8 mouse cellular contexts compared by ENCODE assay signal in the genomic region with DNA sequence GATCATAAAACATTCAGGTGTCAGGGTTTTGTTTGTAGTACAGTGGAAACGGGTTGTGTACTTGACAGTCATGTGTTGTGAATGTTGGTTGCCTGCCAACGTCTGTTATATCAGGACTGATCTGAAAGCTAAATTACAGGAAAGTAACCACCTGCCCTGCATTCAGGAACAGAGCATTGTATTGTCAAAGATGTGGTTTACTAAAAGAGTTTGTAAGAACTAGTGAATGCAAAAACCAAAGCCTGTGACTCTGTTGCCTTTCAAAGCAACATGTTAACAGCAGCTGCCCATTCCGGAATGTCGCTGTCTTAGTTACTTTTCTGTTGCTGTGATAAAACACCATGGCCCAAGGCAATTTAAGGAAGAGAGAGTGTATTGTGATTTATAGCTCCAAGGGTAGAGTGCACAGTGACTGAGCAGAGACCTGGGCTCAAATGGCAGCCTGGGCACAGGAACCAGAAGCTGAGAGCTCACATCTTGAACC.
DNase-seq lines count a peak whose midpoint lies in the region; ATAC-seq and TF ChIP-seq lines count a peak whose summit lies in the region.

No protein-coding gene starts in this region.

- H3K9ac ChIP-seq in heart, adult 2 months (ENCODE audit: low read depth, low read length), result no peak overlapping the region

- DNase-seq in heart, adult 2 months, result no peak
- DNase-seq in heart, postnatal 14 days, result no peak
- peak; percentile 84 for DNase-seq in 3T3-L1 (ENCODE audit: low read depth, low spot score)
- peak; percentile 19 for DNase-seq in limb, embryonic 10.5 days (ENCODE audit: low spot score)
- DNase-seq in left cerebral cortex, postnatal 4 days, result no peak
- DNase-seq in frontal cortex, postnatal 14 days (ENCODE audit: low spot score in 2 of 2), result no peak

- no peak for ATAC-seq in activated CD4-positive, CD25-positive, alpha-beta regulatory T cell, adult 4 months

- intact Hi-C loops in heart, adult 2 months (cut with DNase I), result no loop called here
- intact Hi-C loops in heart, postnatal 14 days (cut with DNase I), result no loop called here
- intact Hi-C loops in left cerebral cortex, postnatal 4 days (cut with DNase I), result no loop called here

- no peak for TF ChIP-seq POLR2A in heart, adult 2 months (IDR thresholded peaks at IDR 0.05; ENCODE audit: insufficient read depth, low read depth, low read length)
- no peak for TF ChIP-seq POLR2A in embryonic fibroblast, embryonic 13.5 days (IDR thresholded peaks at IDR 0.05; ENCODE audit: low read depth, low read length)

- TF ChIP-seq EP300 in heart, adult 2 months (IDR thresholded peaks at IDR 0.05; ENCODE audit: insufficient read depth, low read depth, low read length), result no peak

- no peaks in the 10 kb centered on the region for H3K36me3 ChIP-seq in heart, adult 2 months (ENCODE audit: control insufficient read depth, insufficient read depth, low read length)
- H3K36me3 ChIP-seq in limb, embryonic 10.5 days, result no peaks in the 10 kb centered on the region

- peak overlapping the region; percentile 26; the same call in 1 of the 2 replicates for H3K27ac ChIP-seq in heart, adult 2 months
- H3K27ac ChIP-seq in embryonic fibroblast, embryonic 13.5 days (ENCODE audit: insufficient read depth, low read length), result peak overlapping the region; percentile 90
- peak overlapping the region; percentile 11; the same call in 1 of the 2 replicates for H3K27ac ChIP-seq in limb, embryonic 10.5 days

- H3K4me1 ChIP-seq in heart, adult 2 months (ENCODE audit: control insufficient read depth, insufficient read depth, low read length), result peaks cover 5% of the 10 kb centered on the region
- peaks cover 25% of the 10 kb centered on the region for H3K4me1 ChIP-seq in embryonic fibroblast, embryonic 13.5 days (ENCODE audit: control insufficient read depth, insufficient read depth, low read length)
- peaks cover 44% of the 10 kb centered on the region for H3K4me1 ChIP-seq in limb, embryonic 10.5 days

- H3K27me3 ChIP-seq in heart, adult 2 months (ENCODE audit: control insufficient read depth, insufficient read depth, low read length), result no peaks in the 10 kb centered on the region
- no peaks in the 10 kb centered on the region for H3K27me3 ChIP-seq in limb, embryonic 10.5 days (ENCODE audit: low read depth, poor library complexity, severe bottlenecking)

- no peaks in the 10 kb centered on the region for H3K9me3 ChIP-seq in limb, embryonic 10.5 days (replicated peaks)

- 38% methylated on average over 4 of the region's 4 CpGs for WGBS in heart, adult 2 months
- 21% methylated on average over 4 of the region's 4 CpGs for WGBS in limb, embryonic 10.5 days

- H3K4me3 ChIP-seq in heart, adult 2 months, result no peak overlapping the region
- H3K4me3 ChIP-seq in embryonic fibroblast, embryonic 13.5 days (ENCODE audit: insufficient read depth, low read length), result no peak overlapping the region
- no peak overlapping the region for H3K4me3 ChIP-seq in limb, embryonic 10.5 days

- no peak for TF ChIP-seq CTCF in heart, adult 2 months (IDR thresholded peaks at IDR 0.05)
- no peak for TF ChIP-seq CTCF in embryonic fibroblast, embryonic 13.5 days (IDR thresholded peaks at IDR 0.05; ENCODE audit: borderline replicate concordance, insufficient read depth, low read length)

- peaks cover 2% of the 10 kb centered on the region for H3K79me2 ChIP-seq in heart, adult 2 months (replicated peaks; ENCODE audit: control insufficient read depth, insufficient read depth, low read length)

Comparison
In these comparisons a context has a peak if more than half of its experiments do, and no peak if none do; other contexts are left out.
1. DNase-seq: peak in 3T3-L1 (single experiment) and limb, embryonic 10.5 days (single experiment); none in heart, adult 2 months (0 of 2), heart, postnatal 14 days (0 of 2), left cerebral cortex, postnatal 4 days (single experiment) and frontal cortex, postnatal 14 days (0 of 2).
2. H3K27ac ChIP-seq: peak in every context shown above with its lines; median percentile 90 in embryonic fibroblast, embryonic 13.5 days; 26 in heart, adult 2 months; 11 in limb, embryonic 10.5 days.